Mouse (Mus musculus) liver, postnatal 0 days (tissue): ENCODE measurements around the gene Itga10.

Experiments
- CTCF ChIP-seq: sonication (generic); IDR thresholded peaks from 2 replicates; pipeline ENCODE4 v1.5.1; 2016; ENCODE audit warnings: antibody characterized with exemption, low read depth
- EP300 ChIP-seq: IDR thresholded peaks from 2 replicates; pipeline ENCODE4 v1.6.1; 2016; ENCODE audit warnings: antibody characterized with exemption, low read depth, mild to moderate bottlenecking

DNA sequence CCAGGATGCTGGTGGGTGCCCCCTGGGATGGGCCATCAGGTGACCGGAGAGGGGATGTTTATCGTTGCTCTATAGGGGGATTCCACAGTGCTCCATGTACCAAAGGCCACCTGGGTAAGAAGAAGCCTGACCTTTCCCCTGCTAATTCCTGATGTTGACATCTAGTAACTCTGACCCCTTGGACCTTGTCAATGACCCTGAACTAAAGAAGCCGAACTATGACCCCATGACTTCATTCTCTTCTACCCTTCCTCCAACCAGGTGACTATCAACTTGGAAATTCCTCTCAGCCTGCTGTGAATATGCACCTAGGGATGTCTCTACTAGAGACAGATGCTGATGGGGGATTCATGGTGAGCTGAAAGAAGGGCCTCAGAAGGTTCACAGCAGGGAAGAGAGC, 2.0 kb downstream of the Itga10 start:
- TF ChIP-seq CTCF = no peak
- TF ChIP-seq EP300 = no peak
